Mouse (Mus musculus): ENCODE results near the gene C9. TPM values are rescaled to one million over a fixed set of nuclear protein-coding genes. Genes with fewer than 3 reads are reported as not detected.

C9 gene
- total RNA-seq, 1 experiment: not detected

DNA sequence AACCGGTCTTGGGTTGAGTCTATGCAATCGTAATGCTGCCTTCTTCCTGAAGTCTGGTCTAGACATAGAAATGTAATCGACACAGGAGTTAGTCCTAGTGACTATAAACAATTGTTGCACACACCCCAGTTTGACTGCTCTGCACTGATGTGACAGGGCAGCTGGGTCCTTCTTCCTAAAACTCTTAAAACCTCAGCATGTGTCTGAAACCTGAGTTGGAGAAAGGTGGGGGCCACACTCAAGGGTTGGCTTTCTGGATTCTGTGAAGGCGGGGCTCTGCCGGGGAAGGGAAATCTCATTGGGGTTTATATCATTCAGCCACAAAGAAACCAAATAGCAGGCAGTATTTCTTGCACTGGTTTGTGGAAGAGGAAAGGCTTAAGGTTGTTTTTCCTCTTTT lies 41.0 kb upstream of the C9 start:
- H3K36me3 ChIP-seq (ENCODE audit: control insufficient read depth, insufficient read depth, low read length, poor library complexity, severe bottlenecking): no peaks in the 10 kb centered on the region
- H3K9ac ChIP-seq (ENCODE audit: insufficient read depth, low read depth, low read length, poor library complexity, severe bottlenecking): no peak overlapping the region
- no peak overlapping the region for H3K4me3 ChIP-seq (ENCODE audit: insufficient read depth in 1 of 2, low read depth in 1 of 2, low read length in 2 of 2, poor library complexity in 1 of 2, severe bottlenecking in 1 of 2)
- H3K4me1 ChIP-seq (ENCODE audit: control insufficient read depth in 2 of 2, insufficient read depth in 2 of 2, low read length in 2 of 2, poor library complexity in 1 of 2): no peaks in the 10 kb centered on the region
- DNase-seq (ENCODE audit: low read depth, low spot score): no peak
- no peak overlapping the region for H3K27ac ChIP-seq (ENCODE audit: insufficient read depth, low read depth, low read length, poor library complexity, severe bottlenecking)
- TF ChIP-seq ZC3H11A (IDR thresholded peaks at IDR 0.05; ENCODE audit: borderline replicate concordance, low read depth, low read length): no peak
- TF ChIP-seq MAFK (IDR thresholded peaks at IDR 0.05; ENCODE audit: insufficient read depth, low read depth, low read length): no peak
- no peak for TF ChIP-seq CHD2 (IDR thresholded peaks at IDR 0.05; ENCODE audit: low read depth, low read length)
- no peak for TF ChIP-seq ZNF384 (IDR thresholded peaks at IDR 0.05; ENCODE audit: low read depth, low read length)
- no peak for TF ChIP-seq HCFC1 (IDR thresholded peaks at IDR 0.05; ENCODE audit: borderline replicate concordance, insufficient read depth, low read length)
- in situ Hi-C loops (cut with MboI; ENCODE audit: low sequenced_read_pairs in 2 of 2, unreplicated experiment in 2 of 2): no loop called here
- H3K9me3 ChIP-seq (ENCODE audit: control insufficient read depth, insufficient read depth, low read depth, low read length): no peaks in the 10 kb centered on the region

DNA sequence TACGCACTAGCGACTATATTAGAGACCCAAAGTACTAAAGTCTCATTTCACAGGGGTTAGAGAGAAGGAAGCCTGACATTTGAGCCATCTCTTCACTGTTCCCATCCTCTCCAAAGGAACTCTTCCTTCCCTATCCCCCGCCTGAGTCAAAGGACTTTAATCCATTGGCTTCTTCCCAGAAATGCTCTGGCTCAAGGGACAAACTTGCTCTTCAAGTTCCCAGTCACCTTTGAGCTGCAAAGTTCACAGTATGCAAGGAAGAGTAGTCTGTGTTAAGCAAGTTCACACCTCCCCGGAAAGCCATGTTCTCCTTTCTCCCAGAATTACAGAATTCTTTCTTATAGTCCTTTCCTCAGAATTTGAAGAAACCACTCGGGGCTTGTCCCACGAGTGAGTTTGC lies 38.4 kb upstream of the C9 start:
- in situ Hi-C loops (cut with MboI; ENCODE audit: low sequenced_read_pairs in 2 of 2, unreplicated experiment in 2 of 2): no loop called here
- Histone ChIP-seq H3K36me3 (ENCODE audit: control insufficient read depth, insufficient read depth, low read length, poor library complexity, severe bottlenecking) (no peaks in the 10 kb centered on the region), H3K9ac (ENCODE audit: insufficient read depth, low read depth, low read length, poor library complexity, severe bottlenecking) (no peak overlapping the region), H3K9me3 (ENCODE audit: control insufficient read depth, insufficient read depth, low read depth, low read length) (no peaks in the 10 kb centered on the region), H3K4me1 (ENCODE audit: control insufficient read depth in 2 of 2, insufficient read depth in 2 of 2, low read length in 2 of 2, poor library complexity in 1 of 2) (no peaks in the 10 kb centered on the region), H3K4me3 (ENCODE audit: insufficient read depth in 1 of 2, low read depth in 1 of 2, low read length in 2 of 2, poor library complexity in 1 of 2, severe bottlenecking in 1 of 2) (no peak overlapping the region), H3K27ac (ENCODE audit: insufficient read depth, low read depth, low read length, poor library complexity, severe bottlenecking) (no peak overlapping the region)
- TF ChIP-seq ZNF384 (IDR thresholded peaks at IDR 0.05; ENCODE audit: low read depth, low read length): no peak
- DNase-seq (ENCODE audit: low read depth, low spot score): no peak

DNA sequence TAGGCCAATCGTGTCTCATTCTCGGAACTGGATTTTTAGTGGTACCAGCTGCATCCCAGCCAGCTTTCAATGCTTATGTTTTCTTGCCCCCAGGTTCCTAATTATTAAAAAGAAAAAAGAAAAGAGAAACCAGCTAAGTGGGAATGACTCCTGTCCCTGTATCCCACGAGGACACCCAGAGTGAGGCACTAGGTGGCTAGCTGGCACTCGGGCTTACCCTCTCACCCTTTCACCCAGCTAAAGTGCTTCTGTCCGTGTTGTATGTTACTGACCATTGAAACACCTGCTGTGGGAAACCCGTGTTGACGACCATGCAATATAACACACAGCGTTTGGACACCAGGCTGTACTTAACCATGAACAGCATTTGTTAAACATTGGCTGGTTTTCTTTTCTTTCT lies 36.1 kb upstream of the C9 start:
- TF ChIP-seq ZC3H11A (IDR thresholded peaks at IDR 0.05; ENCODE audit: borderline replicate concordance, low read depth, low read length) (no peak), ZNF384 (IDR thresholded peaks at IDR 0.05; ENCODE audit: low read depth, low read length) (no peak), HCFC1 (IDR thresholded peaks at IDR 0.05; ENCODE audit: borderline replicate concordance, insufficient read depth, low read length) (no peak), CHD2 (IDR thresholded peaks at IDR 0.05; ENCODE audit: low read depth, low read length) (no peak), MAFK (IDR thresholded peaks at IDR 0.05; ENCODE audit: insufficient read depth, low read depth, low read length) (no peak)
- no peak overlapping the region for H3K27ac ChIP-seq (ENCODE audit: insufficient read depth, low read depth, low read length, poor library complexity, severe bottlenecking)
- no peak overlapping the region for H3K4me3 ChIP-seq (ENCODE audit: insufficient read depth in 1 of 2, low read depth in 1 of 2, low read length in 2 of 2, poor library complexity in 1 of 2, severe bottlenecking in 1 of 2)
- no peaks in the 10 kb centered on the region for H3K4me1 ChIP-seq (ENCODE audit: control insufficient read depth in 2 of 2, insufficient read depth in 2 of 2, low read length in 2 of 2, poor library complexity in 1 of 2)
- no peaks in the 10 kb centered on the region for H3K9me3 ChIP-seq (ENCODE audit: control insufficient read depth, insufficient read depth, low read depth, low read length)
- no peak for DNase-seq (ENCODE audit: low read depth, low spot score)
- no peak overlapping the region for H3K9ac ChIP-seq (ENCODE audit: insufficient read depth, low read depth, low read length, poor library complexity, severe bottlenecking)
- no peaks in the 10 kb centered on the region for H3K36me3 ChIP-seq (ENCODE audit: control insufficient read depth, insufficient read depth, low read length, poor library complexity, severe bottlenecking)
- in situ Hi-C loops (cut with MboI; ENCODE audit: low sequenced_read_pairs in 2 of 2, unreplicated experiment in 2 of 2): no loop called here

DNA sequence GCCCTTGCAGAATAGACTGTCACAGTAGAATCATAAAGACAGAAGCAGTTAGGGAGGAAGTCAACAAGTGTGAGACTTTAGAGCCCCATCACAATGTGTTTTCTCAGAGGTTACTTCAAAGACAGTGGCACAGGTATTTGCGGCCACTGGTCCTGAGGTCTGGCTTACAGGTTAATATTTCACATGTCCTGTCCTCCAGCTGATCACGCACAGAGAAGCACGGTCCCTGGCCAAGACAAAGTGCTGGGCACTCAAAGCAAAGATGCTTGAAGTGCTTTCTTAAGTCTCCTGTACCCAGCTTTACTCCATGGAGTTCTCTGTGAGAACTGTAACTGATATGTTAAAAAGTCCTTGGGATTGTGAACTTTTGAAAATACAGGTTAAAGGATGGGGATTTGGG lies 35.0 kb upstream of the C9 start:
- no peaks in the 10 kb centered on the region for H3K4me1 ChIP-seq (ENCODE audit: control insufficient read depth in 2 of 2, insufficient read depth in 2 of 2, low read length in 2 of 2, poor library complexity in 1 of 2)
- TF ChIP-seq CHD2 (IDR thresholded peaks at IDR 0.05; ENCODE audit: low read depth, low read length): no peak
- no peak for TF ChIP-seq MAFK (IDR thresholded peaks at IDR 0.05; ENCODE audit: insufficient read depth, low read depth, low read length)
- TF ChIP-seq ZC3H11A (IDR thresholded peaks at IDR 0.05; ENCODE audit: borderline replicate concordance, low read depth, low read length): no peak
- TF ChIP-seq ZNF384 (IDR thresholded peaks at IDR 0.05; ENCODE audit: low read depth, low read length): no peak
- no peak for TF ChIP-seq HCFC1 (IDR thresholded peaks at IDR 0.05; ENCODE audit: borderline replicate concordance, insufficient read depth, low read length)
- in situ Hi-C loops (cut with MboI; ENCODE audit: low sequenced_read_pairs in 2 of 2, unreplicated experiment in 2 of 2): no loop called here
- H3K27ac ChIP-seq (ENCODE audit: insufficient read depth, low read depth, low read length, poor library complexity, severe bottlenecking): no peak overlapping the region
- no peak overlapping the region for H3K4me3 ChIP-seq (ENCODE audit: insufficient read depth in 1 of 2, low read depth in 1 of 2, low read length in 2 of 2, poor library complexity in 1 of 2, severe bottlenecking in 1 of 2)
- H3K9me3 ChIP-seq (ENCODE audit: control insufficient read depth, insufficient read depth, low read depth, low read length): no peaks in the 10 kb centered on the region
- H3K36me3 ChIP-seq (ENCODE audit: control insufficient read depth, insufficient read depth, low read length, poor library complexity, severe bottlenecking): no peaks in the 10 kb centered on the region
- H3K9ac ChIP-seq (ENCODE audit: insufficient read depth, low read depth, low read length, poor library complexity, severe bottlenecking): no peak overlapping the region
- no peak for DNase-seq (ENCODE audit: low read depth, low spot score)

DNA sequence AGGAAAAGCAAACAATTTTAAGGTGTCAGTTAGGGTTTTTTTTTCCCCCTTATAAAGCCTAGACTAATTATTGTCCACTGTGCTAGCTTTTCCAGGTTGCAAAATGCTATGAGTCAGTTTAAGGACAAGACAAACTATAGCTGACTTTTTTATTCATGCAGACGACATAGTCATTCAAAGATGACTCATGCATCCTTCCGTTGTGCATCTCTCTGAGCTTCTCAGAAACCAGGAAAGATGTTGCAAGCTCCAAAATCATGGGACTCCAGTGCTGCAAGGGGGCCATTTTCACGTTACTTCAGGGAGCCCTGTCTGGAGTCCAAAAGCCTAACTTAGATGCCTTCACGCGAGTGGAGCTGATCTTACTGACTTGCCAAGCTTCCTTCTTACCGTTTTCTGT lies 33.8 kb upstream of the C9 start:
- no peak overlapping the region for H3K27ac ChIP-seq (ENCODE audit: insufficient read depth, low read depth, low read length, poor library complexity, severe bottlenecking)
- H3K4me3 ChIP-seq (ENCODE audit: insufficient read depth in 1 of 2, low read depth in 1 of 2, low read length in 2 of 2, poor library complexity in 1 of 2, severe bottlenecking in 1 of 2): no peak overlapping the region
- no peaks in the 10 kb centered on the region for H3K4me1 ChIP-seq (ENCODE audit: control insufficient read depth in 2 of 2, insufficient read depth in 2 of 2, low read length in 2 of 2, poor library complexity in 1 of 2)
- no peak overlapping the region for H3K9ac ChIP-seq (ENCODE audit: insufficient read depth, low read depth, low read length, poor library complexity, severe bottlenecking)
- DNase-seq (ENCODE audit: low read depth, low spot score): no peak
- no peaks in the 10 kb centered on the region for H3K36me3 ChIP-seq (ENCODE audit: control insufficient read depth, insufficient read depth, low read length, poor library complexity, severe bottlenecking)
- in situ Hi-C loops (cut with MboI; ENCODE audit: low sequenced_read_pairs in 2 of 2, unreplicated experiment in 2 of 2): no loop called here
- TF ChIP-seq CHD2 (IDR thresholded peaks at IDR 0.05; ENCODE audit: low read depth, low read length) (no peak), ZNF384 (IDR thresholded peaks at IDR 0.05; ENCODE audit: low read depth, low read length) (no peak), ZC3H11A (IDR thresholded peaks at IDR 0.05; ENCODE audit: borderline replicate concordance, low read depth, low read length) (no peak), HCFC1 (IDR thresholded peaks at IDR 0.05; ENCODE audit: borderline replicate concordance, insufficient read depth, low read length) (no peak), MAFK (IDR thresholded peaks at IDR 0.05; ENCODE audit: insufficient read depth, low read depth, low read length) (no peak)
- no peaks in the 10 kb centered on the region for H3K9me3 ChIP-seq (ENCODE audit: control insufficient read depth, insufficient read depth, low read depth, low read length)
